Mouse (Mus musculus): ENCODE results near the gene Gm49378.

Gene Gm49378

GRCm38 (mm10) chr14:55637795-55638194 is at the start of gene Gm49378:
Gm49378 (minus strand) TSS chr14:55637895.
- DNase-seq (ENCODE audit: low spot score), result no peak

GRCm38 (mm10) chr14:55682118-55682493 is 44.4 kb upstream of the Gm49378 start:
- no peak for DNase-seq (ENCODE audit: low spot score)

DNA sequence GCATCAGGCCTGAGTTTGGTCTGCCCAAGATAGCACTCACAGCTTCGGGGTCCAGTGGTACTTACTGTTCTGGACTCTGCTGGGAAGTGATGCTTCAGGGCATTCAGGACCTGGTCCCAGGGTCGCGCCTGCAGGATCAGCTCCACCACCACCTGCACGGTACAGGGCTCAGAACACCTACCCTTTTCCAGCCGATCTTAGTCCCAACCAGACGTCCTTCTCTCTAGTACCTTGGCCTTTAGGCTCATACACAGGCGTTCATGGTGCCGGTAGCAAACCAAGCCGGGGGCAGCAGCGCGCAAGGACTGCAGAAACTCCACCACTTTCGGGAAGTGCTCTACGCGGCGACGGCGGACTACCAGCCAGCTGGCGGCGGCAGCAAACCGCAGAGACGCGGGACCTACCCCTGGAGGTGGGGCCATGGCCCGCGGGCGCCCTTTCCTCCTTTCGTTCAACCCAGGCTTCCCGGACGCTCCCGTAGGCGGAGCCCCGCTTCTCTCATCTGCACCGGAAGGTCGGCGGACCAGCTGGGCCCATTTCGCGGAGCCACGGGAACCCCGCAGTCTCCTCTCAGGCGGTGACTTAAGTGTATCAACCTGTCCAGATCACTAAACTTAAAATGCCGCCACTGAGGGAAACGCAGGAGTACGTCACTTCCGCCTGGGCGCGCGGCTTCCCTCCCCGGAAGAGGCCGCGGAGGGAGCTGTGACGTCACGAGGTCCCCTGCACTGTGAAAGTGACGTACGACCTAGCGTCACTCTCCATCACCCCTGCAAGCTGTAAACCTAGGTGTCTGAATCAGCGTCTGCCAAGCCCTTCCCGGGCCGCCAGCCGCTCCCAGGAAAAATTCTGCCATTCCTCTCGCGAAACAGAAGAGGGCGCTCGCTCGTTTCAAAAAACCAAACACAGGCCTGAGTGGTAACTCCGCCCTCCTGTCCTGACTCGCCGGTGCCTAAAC is 43.7 kb upstream of the Gm49378 start, which contains the start of gene Tinf2:
Gene Tinf2 (minus strand): TSS at position 661 of the 958 bp plus-strand sequence.
- peak; percentile 90 for DNase-seq (ENCODE audit: low spot score)

GRCm38 (mm10) chr14:55677615-55678014 is 39.9 kb upstream of the Gm49378 start:
- DNase-seq (ENCODE audit: low spot score), result no peak

- no peak for DNase-seq (ENCODE audit: low spot score)
Measured at GRCm38 (mm10) chr14:55672741-55673060, 35.0 kb upstream of the Gm49378 start.

DNA sequence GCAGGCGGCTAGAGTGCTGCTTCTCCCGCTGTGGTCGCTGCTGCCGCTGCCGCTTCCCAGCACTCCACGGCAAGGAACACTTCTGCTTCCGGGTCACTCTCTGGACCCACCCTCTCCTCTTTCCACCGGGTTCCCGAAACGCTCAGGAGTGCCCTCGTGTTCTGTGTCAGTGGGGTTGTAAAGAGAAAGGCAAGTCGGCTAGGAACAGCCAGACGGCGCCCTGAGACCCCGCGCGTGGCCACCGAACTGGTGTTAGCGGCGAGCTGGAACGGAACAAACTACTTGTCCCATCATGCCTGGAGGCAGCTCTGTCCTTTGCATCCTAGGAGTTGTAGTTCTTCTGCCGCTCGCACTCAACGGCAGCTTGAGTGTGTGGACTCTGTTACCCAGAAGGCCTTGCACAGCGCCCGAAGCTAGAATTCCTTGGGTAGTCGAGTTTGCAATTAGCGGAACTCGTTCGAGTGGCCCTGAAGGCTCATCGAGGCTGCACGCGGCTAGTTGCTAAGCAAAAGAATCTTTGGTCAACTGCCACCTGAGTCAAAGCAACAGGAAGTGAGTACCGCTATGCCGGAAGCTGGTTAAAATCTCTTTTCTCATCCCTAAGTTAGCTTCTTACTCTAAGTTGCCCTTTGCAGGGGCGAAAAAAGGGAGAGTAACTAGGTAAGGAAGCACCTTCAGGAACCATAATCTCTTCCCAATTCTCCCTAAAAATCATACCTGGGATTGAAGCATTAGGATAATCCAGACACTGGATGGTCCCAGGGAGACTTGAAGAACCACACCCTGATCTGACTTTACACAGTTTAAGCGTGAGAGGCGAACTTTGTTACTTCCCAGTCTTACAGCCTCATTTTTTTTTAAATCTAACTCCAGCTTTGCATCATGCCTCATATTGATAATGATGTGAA is 34.4 kb upstream of the Gm49378 start, which contains the start of the genes Gmpr2 and Nedd8:
Gene Gmpr2 (plus strand): TSS at position 109 of the 908 bp plus-strand sequence.
Gene Nedd8 (minus strand): TSS at position 292 of the 908 bp plus-strand sequence.
- DNase-seq (ENCODE audit: low spot score), result peak; percentile 94

- DNase-seq (ENCODE audit: low spot score), result peak; percentile 24
Measured at GRCm38 (mm10) chr14:55671486-55671832, 33.8 kb upstream of the Gm49378 start.

GRCm38 (mm10) chr14:55660636-55661035 is 22.9 kb upstream of the Gm49378 start:
- DNase-seq (ENCODE audit: low spot score), result no peak

DNA sequence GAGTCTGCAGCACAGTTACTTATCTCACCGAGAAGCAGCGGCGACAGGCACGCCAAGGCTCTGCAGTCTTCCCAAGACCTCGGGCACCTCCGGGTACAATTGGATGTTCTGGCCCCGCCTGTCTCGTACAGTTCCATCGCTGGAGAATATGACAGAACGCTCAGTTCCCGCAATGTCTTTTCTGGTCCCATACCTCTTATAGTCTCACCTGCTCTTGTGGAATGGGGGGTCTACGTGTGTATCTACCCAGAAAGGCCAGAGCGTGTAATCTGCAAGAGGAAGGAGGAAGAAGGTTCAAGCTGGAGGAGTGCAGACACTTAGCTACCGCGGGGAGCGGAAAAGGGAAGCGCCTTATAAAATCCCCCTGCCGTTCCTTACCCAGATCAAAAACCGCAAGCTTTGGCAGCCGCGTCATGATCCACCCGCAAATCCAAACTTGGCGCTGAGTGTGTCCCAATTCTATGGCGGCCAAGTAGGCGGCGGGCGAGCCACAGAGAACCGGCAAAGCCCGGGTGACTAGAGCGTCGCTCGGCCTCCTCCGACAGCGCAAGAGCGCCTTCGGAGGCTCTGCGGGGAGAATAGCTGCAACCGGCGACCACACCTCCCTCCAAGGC is 22.4 kb upstream of the Gm49378 start, which contains the start of gene Mdp1:
Gene Mdp1 (minus strand): TSS at position 549 of the 614 bp plus-strand sequence.
- peak; percentile 44 for DNase-seq (ENCODE audit: low spot score)

- DNase-seq (ENCODE audit: low spot score), result no peak
Measured at GRCm38 (mm10) chr14:55658011-55658410, 20.3 kb upstream of the Gm49378 start.

DNA sequence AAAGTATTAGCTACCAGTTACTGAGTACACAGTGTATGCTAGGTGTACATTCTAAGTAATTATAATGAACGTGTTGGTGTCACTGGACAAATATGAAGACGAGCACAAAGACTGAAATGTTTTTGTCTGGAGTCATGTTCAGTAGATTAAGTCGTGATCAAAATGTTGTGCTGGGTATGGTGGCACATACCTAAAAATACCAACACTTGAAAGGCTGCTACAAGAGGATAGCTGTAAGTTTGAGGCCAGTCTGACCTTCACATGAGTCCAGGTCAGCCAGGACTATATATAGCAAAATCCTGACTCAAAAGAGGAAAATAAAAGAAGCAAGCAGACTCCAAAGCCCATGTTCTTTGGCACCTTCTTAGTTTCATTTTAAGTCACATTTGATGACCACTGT is 19.2 kb upstream of the Gm49378 start:
- no peak for DNase-seq (ENCODE audit: low spot score)

- DNase-seq (ENCODE audit: low spot score), result no peak
Measured at GRCm38 (mm10) chr14:55651528-55651927, 13.8 kb upstream of the Gm49378 start.

DNA sequence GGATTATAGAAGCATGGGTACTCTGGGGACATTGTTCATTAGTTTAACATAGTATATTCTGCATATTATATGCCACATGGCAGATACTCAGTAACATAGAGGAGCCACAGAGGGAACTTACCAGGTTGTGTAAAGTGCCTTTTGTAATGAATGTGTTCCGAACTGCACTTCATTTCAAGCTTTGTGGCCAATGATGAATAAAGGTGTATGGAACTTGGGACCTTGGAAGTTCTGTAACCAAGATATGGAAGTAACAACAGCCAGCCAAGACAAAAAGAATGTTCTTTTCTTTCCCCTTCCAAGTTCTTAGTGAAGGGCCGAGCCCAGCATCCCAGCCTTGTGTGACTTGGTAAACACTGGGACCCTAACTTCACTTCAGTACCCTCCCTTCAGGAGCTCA is 12.2 kb upstream of the Gm49378 start, which contains the start of gene Tssk4:
Gene Tssk4 (plus strand): TSS at position 301 of the 400 bp plus-strand sequence.
- no peak for DNase-seq (ENCODE audit: low spot score)

DNA sequence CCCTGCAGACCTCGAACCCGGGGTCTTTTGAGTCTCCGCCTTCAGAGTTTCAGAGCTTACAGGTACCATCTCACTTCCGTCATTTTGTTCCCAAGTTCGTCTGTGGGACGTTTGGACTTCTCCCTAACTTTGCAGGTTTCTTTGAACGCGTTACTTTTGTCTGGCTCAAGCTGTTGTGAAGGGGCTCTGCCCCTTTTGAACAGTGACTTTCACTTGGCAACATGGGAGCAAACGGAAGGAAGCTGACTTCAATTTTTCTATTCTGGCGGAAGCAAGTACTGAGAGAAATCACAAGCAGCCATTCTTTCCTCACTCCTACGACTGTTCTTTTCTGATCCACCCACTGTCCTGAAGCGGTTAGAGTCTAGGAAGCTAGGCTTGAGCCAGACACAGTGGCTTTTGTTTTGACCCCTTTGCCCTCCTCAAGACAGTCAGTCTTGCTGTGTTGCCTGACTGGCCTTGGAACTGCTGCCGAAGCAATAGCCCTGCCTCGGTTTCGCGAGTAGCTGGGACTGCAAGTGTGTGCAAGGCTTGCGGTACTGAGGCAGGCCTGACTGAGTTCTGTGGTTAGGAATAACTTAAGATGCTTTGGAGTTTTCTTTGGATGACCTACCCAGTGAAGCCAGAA is 6.7 kb upstream of the Gm49378 start:
- no peak for DNase-seq (ENCODE audit: low spot score)

- DNase-seq (ENCODE audit: low spot score), result peak; percentile 79
Measured at GRCm38 (mm10) chr14:55643060-55643907, 5.6 kb upstream of the Gm49378 start, which contains the start of gene Tm9sf1. Tm9sf1 (minus strand) TSS chr14:55643806.

- no peak for DNase-seq (ENCODE audit: low spot score)
Measured at GRCm38 (mm10) chr14:55642679-55643059, 5.0 kb upstream of the Gm49378 start.

DNA sequence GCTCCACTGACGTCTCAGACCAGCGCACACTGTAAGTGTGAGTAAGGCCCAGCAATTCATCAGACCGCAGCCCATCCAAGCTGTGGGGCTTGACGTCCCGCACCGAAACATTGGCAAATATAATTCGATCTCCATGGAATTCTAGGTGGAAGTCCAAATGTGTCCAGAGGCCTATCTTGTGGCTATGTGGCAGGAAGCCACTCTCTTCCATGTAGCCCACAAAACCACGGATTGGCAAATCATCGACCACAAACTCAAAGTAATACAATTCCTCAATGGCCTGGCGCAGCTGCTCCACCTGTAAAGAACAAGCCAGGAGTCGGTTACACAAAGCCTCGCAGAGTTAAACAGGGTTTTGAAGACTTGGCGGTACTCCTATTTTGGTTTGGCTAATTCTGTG is 3.6 kb upstream of the Gm49378 start:
- DNase-seq (ENCODE audit: low spot score), result no peak

- DNase-seq (ENCODE audit: low spot score), result no peak
Measured at GRCm38 (mm10) chr14:55640816-55641215, 3.1 kb upstream of the Gm49378 start.

DNA sequence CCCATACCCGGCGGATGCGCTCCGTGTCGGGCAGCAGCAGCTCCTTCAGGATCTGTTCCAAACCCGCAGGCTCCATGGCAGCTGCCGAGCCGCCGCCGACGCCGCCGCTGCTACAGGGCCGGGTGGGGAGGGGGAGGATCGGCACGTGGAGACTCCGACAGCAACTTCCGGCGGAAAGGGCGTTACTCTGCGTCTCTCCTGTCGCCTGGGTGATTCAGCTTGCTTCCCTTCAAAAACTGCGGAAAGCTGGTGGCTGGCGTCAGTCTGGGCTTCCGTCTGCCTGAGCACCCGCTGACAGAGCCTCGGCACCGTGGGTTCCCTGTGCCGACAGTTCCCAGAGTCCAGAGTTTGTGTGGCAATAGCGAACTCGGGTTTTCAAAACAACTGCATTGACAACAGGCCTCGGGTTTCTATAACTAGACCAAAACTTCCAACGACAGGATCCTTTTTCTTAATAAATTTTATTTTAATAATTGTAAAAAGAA is 2.1 kb downstream of the Gm49378 start, which contains the start of gene Ipo4:
Gene Ipo4 (minus strand): TSS at position 435 of the 485 bp plus-strand sequence.
- peak; percentile 51 for DNase-seq (ENCODE audit: low spot score)

- DNase-seq (ENCODE audit: low spot score), result no peak
Measured at GRCm38 (mm10) chr14:55634874-55635522, 2.7 kb downstream of the Gm49378 start.

Data from layer of hippocampus, adult 9-10 months (tissue).